Mouse (Mus musculus): ENCODE measurements around the gene Gm45234. TPM values are rescaled to one million over a fixed set of nuclear protein-coding genes. Genes with fewer than 3 reads are reported as not detected.

The Gm45234 gene
- polyA plus RNA-seq, 1 experiment from 2014 or later, result not detected

DNA sequence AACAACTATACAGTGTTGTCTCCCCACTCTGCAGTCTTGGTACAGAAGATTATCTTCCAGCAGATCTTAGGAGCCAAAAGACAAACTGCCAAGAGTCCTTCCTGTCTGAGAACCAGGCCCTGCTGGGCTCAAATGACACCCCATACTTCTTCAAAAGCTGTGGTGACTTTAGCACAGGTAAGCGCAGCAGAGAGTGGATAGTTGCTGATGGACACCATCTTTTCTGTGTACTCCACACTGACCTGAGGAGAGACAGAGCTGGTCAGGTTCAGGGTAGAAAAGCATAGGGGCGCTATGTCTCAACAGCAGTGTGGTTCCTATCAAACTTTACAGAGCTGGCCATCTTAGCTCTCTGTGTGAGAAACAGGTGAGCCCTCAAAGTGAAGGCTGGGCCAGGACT lies 51.4 kb downstream of the Gm45234 start:
- Histone ChIP-seq H3K4me1 (peaks cover 2% of the 10 kb centered on the region), H3K4me2 (replicated peaks) (no peak overlapping the region), H3K27ac (replicated peaks) (no peak overlapping the region), H3K9me3 (replicated peaks) (no peaks in the 10 kb centered on the region), H3K9ac (no peak overlapping the region), H3K27me3 (no peaks in the 10 kb centered on the region), H3K36me3 (peaks cover 67% of the 10 kb centered on the region), H3K4me3 (replicated peaks) (no peak overlapping the region)
- no peak for ATAC-seq (ENCODE audit: insufficient number of reproducible peaks, low FRiP score, low TSS enrichment, low read depth)
- WGBS, result 95% methylated on average over 2 of the region's 2 CpGs

DNA sequence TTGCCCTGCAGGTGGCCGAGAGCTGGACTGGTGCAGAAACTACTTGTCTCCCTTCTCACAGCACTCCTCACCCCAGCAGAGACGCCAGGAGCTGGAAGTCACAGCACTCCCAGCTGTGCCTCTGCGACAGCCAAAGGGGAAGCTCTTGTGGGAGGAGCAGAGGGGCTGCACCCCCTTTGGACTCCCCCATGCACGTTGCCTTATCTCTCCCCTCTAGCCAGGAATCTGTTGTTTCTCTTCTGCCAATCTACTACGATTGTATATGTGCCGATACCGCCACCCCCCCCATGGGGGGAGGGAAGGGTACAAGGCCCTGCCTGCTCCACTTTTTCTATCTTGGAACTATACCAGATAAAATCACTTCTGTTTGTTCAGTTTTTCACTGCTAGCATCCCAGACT lies 52.0 kb downstream of the Gm45234 start:
- peaks cover 73% of the 10 kb centered on the region for H3K36me3 ChIP-seq
- 77% methylated on average over 7 of the region's 7 CpGs for WGBS
- H3K27ac ChIP-seq (replicated peaks), result no peak overlapping the region
- ATAC-seq (ENCODE audit: insufficient number of reproducible peaks, low FRiP score, low TSS enrichment, low read depth), result no peak
- no peak overlapping the region for H3K4me3 ChIP-seq (replicated peaks)
- no peaks in the 10 kb centered on the region; the same call in 1 of the 2 replicates for H3K4me1 ChIP-seq
- H3K27me3 ChIP-seq, result no peaks in the 10 kb centered on the region
- no peak overlapping the region for H3K9ac ChIP-seq
- no peaks in the 10 kb centered on the region for H3K9me3 ChIP-seq (replicated peaks)
- H3K4me2 ChIP-seq (replicated peaks), result no peak overlapping the region

DNA sequence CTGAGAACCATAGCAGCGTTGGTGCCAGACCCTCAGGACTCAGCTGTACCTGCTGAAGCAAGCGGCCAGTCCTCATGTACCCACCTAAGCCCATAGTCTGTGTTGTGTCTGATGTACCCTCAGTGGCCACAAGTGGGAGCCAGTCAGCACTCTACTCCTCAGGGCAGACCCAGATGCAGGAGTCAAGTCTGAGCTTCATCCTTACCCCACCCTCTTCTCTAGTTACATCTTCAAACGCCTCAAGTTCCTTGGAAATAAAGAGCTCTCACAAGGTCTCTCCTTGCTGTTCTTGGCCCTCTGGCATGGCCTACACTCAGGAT lies 53.1 kb downstream of the Gm45234 start:
- H3K9me3 ChIP-seq (replicated peaks), result no peaks in the 10 kb centered on the region
- no peak overlapping the region for H3K4me2 ChIP-seq (replicated peaks)
- peaks cover 72% of the 10 kb centered on the region for H3K36me3 ChIP-seq
- no peak overlapping the region for H3K27ac ChIP-seq (replicated peaks)
- 49% methylated on average over 3 of the region's 3 CpGs for WGBS
- ATAC-seq (ENCODE audit: insufficient number of reproducible peaks, low FRiP score, low TSS enrichment, low read depth), result 0 out of 2 replicates have a peak, but pooled peaks have one; percentile 46
- H3K27me3 ChIP-seq, result no peaks in the 10 kb centered on the region
- H3K4me3 ChIP-seq (replicated peaks), result no peak overlapping the region
- H3K4me1 ChIP-seq, result no peaks in the 10 kb centered on the region; the same call in 1 of the 2 replicates
- H3K9ac ChIP-seq, result no peak overlapping the region

DNA sequence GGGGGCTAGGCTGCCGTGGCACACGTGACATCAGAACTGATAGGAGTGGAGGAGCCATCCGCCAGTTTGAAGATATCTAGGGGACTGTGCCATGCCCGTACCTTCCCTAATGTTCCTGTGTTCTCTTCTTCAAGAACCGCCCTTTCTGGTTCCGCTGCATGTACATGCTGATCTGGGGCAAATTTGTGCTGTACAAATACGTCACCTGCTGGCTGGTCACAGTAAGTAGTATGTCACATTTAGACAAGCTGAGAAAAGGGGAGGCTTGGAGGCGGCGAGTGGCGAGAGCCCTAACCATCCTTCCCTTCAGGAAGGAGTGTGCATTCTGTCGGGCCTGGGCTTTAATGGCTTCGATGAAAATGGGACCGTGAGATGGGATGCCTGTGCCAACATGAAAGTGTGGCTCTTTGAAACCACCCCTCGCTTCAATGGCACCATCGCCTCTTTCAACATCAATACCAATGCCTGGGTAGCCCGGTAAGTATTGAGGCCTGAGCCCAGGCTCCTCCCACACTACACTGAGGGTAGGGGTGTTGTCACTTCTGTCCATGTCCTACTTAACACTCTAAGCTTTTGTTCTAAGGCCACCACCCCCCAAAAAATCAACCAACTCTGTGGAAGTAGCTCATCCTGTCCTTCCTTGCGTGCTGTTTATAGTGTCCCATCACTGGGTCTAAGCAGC lies 53.6 kb downstream of the Gm45234 start:
- ATAC-seq (ENCODE audit: insufficient number of reproducible peaks, low FRiP score, low TSS enrichment, low read depth), result 0 out of 2 replicates have a peak, but pooled peaks have one; percentile 32
- Histone ChIP-seq H3K27ac (replicated peaks) (no peak overlapping the region), H3K4me1 (no peaks in the 10 kb centered on the region; the same call in 1 of the 2 replicates), H3K4me2 (replicated peaks) (no peak overlapping the region), H3K4me3 (replicated peaks) (no peak overlapping the region), H3K36me3 (peaks cover 67% of the 10 kb centered on the region), H3K9me3 (replicated peaks) (no peaks in the 10 kb centered on the region), H3K9ac (no peak overlapping the region), H3K27me3 (no peaks in the 10 kb centered on the region)
- 87% methylated on average over 17 of the region's 17 CpGs for WGBS

DNA sequence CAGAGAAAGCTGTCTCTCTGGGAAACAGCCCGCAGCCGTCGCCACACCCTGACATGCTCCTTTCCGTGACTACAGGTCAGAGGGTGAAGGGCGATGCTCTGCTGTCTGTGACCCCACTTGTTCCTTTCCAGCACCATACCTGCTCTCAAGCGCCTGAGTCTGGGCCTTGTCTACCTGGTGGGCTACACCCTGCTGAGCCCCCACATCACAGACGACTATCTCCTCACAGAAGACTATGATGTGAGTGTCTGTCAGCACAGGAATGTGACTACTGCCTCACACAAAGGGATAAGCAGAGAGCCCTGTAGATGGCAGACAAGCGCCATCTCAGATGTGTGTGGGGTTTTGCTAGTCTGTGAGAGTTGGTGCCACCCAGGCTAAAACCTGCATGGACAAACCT lies 54.5 kb downstream of the Gm45234 start:
- ATAC-seq (ENCODE audit: insufficient number of reproducible peaks, low FRiP score, low TSS enrichment, low read depth), result no peak
- Histone ChIP-seq H3K4me1 (no peaks in the 10 kb centered on the region; the same call in 1 of the 2 replicates), H3K4me3 (replicated peaks) (no peak overlapping the region), H3K27me3 (no peaks in the 10 kb centered on the region), H3K27ac (replicated peaks) (no peak overlapping the region), H3K36me3 (peaks cover 67% of the 10 kb centered on the region), H3K9me3 (replicated peaks) (no peaks in the 10 kb centered on the region), H3K9ac (no peak overlapping the region), H3K4me2 (replicated peaks) (no peak overlapping the region)
- WGBS, result 76% methylated on average over 8 of the region's 8 CpGs

DNA sequence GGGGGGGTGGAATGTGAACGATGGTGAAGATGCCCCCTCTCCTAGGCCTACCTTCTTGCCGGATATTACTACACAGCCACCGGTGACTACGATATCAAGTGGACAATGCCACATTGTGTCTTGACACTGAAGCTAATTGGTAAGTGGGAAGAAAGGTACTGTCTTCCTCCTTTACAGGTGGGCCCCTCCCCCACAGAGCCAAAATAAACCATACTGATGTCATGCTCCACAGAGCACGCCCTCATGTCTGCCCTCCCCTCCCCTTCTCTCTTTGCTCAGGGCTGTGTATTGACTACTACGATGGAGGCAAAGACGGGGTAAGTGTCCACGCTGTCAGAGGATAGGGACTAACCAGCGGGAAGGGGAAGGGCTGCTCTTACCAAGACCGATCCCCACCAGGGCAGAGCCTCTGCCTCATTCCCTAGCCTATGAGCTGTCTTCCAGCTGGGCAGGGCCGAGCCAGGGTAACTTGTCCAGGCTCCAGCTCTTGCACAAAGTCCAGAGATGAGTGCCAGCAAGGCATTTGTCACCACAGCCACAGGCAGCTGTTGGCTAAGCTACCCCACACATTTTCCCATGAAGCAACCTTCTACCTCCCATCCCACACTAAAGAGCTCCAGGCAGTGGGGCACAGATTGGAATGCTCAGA lies 55.7 kb downstream of the Gm45234 start:
- Histone ChIP-seq H3K4me3 (replicated peaks) (no peak overlapping the region), H3K4me2 (replicated peaks) (no peak overlapping the region), H3K4me1 (no peaks in the 10 kb centered on the region; the same call in 1 of the 2 replicates), H3K9ac (no peak overlapping the region), H3K9me3 (replicated peaks) (no peaks in the 10 kb centered on the region), H3K36me3 (peaks cover 55% of the 10 kb centered on the region), H3K27ac (replicated peaks) (0 out of 2 replicates have a peak overlapping the region, but pooled peaks have one; percentile 11), H3K27me3 (no peaks in the 10 kb centered on the region)
- peak; percentile 16; the same call in 1 of the 2 replicates for ATAC-seq (ENCODE audit: insufficient number of reproducible peaks, low FRiP score, low TSS enrichment, low read depth)
- WGBS, result 77% methylated on average over 11 of the region's 11 CpGs

DNA sequence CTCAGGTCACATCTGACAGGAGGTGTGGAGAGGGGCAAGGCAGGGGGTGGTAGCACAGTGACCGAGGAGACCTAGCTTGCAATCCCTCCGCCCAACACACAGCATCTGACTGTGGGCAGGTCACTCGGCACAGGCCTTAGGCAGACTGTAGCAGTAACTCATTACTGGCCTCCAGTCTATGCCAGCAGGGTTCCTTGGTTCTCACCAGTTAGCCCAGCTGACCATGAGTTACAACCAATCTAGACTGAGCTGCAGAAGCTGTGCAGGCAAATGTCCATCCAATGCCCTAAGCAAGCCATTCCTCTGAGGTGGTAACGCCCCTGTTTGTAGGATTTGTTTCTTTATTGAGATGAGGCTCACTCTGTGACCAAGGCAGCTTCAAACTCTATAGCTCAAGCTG lies 56.5 kb downstream of the Gm45234 start:
- H3K4me2 ChIP-seq (replicated peaks), result no peak overlapping the region
- no peak overlapping the region for H3K27ac ChIP-seq (replicated peaks)
- no peak overlapping the region for H3K4me3 ChIP-seq (replicated peaks)
- no peaks in the 10 kb centered on the region for H3K27me3 ChIP-seq
- H3K36me3 ChIP-seq, result peaks cover 48% of the 10 kb centered on the region
- no peak for ATAC-seq (ENCODE audit: insufficient number of reproducible peaks, low FRiP score, low TSS enrichment, low read depth)
- peaks cover 2% of the 10 kb centered on the region; the same call in 1 of the 2 replicates for H3K4me1 ChIP-seq
- 87% methylated on average over 4 of the region's 4 CpGs for WGBS
- no peak overlapping the region for H3K9ac ChIP-seq
- no peaks in the 10 kb centered on the region for H3K9me3 ChIP-seq (replicated peaks)

DNA sequence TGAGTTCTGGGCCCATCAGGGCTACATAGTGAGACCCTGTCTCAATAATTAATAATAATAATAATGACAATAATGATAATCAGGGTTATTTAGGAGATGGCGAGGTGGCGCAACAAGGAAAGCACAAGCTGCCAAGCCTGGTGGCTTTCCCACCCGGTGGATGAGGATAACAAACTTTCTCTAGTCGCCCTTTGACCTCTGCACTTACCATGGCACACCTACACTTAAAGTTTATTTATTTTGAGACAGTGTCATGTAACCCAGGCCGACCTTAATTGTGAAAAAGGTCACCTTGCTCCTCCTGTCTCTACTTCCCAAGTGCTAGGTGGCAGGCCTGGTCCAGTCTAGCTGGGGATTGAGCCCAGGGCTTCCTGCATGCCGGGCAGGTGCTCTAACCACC lies 57.1 kb downstream of the Gm45234 start:
- Histone ChIP-seq H3K9ac (no peak overlapping the region), H3K4me3 (replicated peaks) (no peak overlapping the region), H3K9me3 (replicated peaks) (no peaks in the 10 kb centered on the region), H3K27ac (replicated peaks) (no peak overlapping the region), H3K27me3 (no peaks in the 10 kb centered on the region), H3K36me3 (peaks cover 42% of the 10 kb centered on the region), H3K4me2 (replicated peaks) (no peak overlapping the region), H3K4me1 (peaks cover 7% of the 10 kb centered on the region; the same call in 1 of the 2 replicates)
- ATAC-seq (ENCODE audit: insufficient number of reproducible peaks, low FRiP score, low TSS enrichment, low read depth), result no peak
- 83% methylated on average over 6 of the region's 6 CpGs for WGBS

DNA sequence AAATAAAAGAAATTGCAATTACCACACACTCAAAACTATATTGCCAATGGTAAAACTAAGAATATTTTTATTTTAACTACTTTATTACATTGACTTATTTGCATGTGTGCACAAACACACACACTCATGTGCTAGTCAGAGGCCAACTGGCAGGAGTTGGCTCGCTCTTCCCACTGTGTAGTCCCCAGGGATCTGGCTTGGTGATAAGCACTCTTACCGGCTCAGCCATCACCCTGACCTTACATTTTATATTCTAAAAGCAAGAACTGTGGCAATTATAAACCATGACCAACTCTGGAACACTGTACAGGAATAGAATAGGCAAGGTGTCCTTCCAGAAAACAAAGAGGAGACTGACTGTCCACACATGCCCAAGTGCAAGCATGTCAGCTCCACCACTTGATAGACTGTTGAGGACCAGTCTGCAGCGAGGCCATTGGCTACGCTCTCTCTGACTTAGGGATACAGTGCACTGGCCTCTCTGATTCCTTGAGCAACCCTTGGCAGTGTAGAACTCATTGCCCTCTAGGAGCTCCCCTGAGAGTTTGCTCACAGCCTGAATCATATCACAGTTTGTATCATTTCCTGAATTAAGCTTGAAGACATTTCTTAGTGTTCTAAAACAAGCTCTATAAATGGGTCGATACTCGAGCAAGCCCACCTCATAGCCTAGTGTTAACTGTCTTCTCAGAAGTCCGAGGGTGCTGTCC lies 59.2 kb downstream of the Gm45234 start:
- Histone ChIP-seq H3K27ac (replicated peaks) (no peak overlapping the region), H3K36me3 (peaks cover 20% of the 10 kb centered on the region)

DNA sequence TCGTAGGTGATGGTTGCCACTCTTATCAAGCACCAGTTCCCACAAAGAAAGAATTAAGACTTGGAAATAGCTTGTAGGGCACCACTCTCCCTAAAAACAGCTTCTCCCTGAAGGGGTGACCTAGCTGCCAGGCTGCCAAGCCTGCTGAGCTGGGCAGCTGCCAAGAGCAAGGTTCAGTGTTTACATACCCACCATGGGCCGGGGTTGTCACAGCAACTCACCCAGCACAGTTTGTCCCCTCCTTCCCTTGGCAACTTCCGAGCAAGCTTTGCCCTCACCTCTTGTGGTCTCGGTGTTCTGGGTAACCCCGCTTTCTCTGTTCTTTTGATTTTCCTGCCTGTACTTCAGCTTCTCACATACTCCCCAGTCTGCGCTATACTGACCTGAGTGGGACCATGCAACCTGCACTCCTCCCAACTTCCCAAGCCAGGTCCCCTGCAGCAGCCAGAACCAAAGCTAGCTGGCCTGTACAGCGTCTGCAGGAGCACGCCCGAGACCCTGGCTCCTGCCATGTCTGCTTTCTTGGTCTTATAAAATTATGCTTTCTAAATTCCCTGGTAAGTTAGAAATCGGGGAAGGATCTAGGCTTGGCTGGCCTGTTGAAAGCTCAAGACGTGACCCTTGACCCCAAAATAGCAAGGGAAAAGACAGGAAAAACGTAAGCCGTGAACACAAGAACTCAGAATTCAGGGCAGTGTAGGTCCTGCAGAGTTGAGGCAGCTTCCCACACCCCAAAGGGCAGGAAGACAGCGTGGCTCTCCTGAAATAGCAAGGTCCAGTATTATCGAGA lies 61.5 kb downstream of the Gm45234 start:
- WGBS, result 74% methylated on average over 15 of the region's 15 CpGs
- Histone ChIP-seq H3K9me3 (replicated peaks) (no peaks in the 10 kb centered on the region), H3K9ac (no peak overlapping the region), H3K36me3 (peaks cover 9% of the 10 kb centered on the region), H3K4me2 (replicated peaks) (no peak overlapping the region), H3K27ac (replicated peaks) (peak overlapping the region; percentile 51), H3K4me3 (replicated peaks) (no peak overlapping the region), H3K4me1 (peaks cover 14% of the 10 kb centered on the region; the same call in 1 of the 2 replicates), H3K27me3 (no peaks in the 10 kb centered on the region)
- peak; percentile 53; the same call in 1 of the 2 replicates for ATAC-seq (ENCODE audit: insufficient number of reproducible peaks, low FRiP score, low TSS enrichment, low read depth)

More for the DNA sequence above, 59.2 kb downstream of the Gm45234 start:
- Histone ChIP-seq H3K4me1 (peaks cover 14% of the 10 kb centered on the region), H3K4me2 (replicated peaks) (no peak overlapping the region), H3K27me3 (no peaks in the 10 kb centered on the region), H3K9me3 (replicated peaks) (no peaks in the 10 kb centered on the region), H3K4me3 (replicated peaks) (no peak overlapping the region), H3K9ac (no peak overlapping the region)
- WGBS, result 90% methylated on average over 7 of the region's 7 CpGs
- no peak for ATAC-seq (ENCODE audit: insufficient number of reproducible peaks, low FRiP score, low TSS enrichment, low read depth)

Data from embryonic facial prominence, embryonic 15.5 days (tissue).